Mouse (Mus musculus) cerebellum, adult 18-20 months (tissue): ENCODE data around the gene Camta1.
A peak's percentile ranks its signal among the peaks of the same experiment; 100 is the strongest.

Experiments
- DNase-seq, 2 experiments: peaks; one replicate each; pipeline ENCODE4 v3.0.0; 2021

Camta1 gene

DNA sequence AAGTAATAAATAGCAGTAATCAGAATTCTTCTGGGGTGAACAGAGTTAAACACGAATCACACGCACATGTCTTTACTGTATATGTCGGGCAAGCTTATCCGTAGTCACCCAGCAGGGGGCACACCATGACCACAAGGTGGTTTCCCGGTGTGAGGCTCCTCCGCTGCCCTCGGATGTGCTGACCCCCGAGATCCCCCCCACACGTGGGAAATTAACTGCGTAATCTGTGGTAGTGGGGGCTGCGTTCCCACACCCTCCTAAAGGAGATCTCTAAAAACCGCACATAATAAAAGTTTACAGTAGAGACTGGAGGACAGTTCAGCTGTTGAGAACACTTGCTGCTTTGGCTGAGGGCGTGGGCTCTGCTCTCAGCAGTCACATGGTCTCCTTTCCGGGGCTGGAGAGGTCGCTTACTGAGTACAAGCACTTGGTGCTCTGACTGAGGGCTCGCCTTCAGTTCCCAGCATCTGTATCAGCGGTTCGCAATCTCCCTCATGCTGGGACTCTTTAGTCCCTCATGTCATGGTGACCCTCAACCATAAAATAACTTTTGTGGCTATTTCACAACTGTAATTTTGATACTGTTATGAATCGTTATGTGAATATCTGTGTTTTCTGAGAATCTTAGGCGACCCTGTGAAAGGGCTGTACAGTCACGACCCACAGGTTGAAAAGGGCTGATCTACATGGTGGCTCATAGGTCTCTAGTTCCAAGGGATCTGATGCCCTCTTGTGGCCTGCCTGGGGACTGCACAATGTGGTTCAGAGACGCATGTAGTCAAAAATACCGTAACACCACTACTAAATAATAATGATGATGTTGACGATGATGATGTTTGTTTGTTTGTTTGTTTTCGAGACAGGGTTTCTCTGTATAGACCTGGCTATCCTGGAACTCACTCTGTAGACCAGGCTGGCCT is 896.8 kb downstream of the Camta1 start:
- peak; percentile 81 to 82 for DNase-seq

DNA sequence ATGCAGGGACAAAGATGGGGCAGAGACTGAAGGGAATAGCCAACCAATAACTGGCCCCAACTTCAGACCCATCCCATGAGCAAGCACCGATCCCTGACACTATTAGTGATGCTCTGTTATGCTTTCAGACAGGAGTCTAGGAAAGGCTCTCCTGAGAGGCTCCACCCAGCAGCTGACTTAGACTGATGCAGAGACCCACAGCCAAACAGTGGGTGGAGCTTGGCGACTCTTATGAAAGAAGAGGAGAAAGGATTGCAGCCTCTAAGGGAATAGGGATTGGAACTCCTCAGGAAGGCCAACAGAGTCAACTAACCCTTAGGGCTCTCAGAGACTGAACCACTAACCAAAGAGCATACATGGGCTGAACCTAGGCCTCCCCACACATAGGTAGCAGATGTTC is 898.0 kb downstream of the Camta1 start:
- no peak for DNase-seq

DNA sequence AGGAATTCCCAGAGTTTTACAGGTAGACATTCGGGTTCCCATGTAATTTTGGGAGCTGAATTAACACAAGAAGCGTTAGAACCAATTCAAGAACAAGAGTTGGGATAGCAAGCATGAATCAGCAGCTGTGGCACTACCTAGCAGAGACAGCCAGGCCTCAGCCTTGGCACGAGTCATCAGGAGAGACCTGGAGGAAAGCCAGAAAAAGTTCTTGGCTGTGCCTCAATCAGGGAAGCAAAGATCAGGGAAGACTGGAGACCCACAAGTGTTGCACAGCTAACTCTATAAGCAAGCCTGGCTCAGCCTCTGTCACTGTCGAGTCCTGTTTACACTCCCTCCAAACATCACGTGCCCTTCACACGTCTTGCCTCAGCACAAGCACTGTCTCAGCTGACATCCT is 899.4 kb downstream of the Camta1 start:
- no peak for DNase-seq

DNA sequence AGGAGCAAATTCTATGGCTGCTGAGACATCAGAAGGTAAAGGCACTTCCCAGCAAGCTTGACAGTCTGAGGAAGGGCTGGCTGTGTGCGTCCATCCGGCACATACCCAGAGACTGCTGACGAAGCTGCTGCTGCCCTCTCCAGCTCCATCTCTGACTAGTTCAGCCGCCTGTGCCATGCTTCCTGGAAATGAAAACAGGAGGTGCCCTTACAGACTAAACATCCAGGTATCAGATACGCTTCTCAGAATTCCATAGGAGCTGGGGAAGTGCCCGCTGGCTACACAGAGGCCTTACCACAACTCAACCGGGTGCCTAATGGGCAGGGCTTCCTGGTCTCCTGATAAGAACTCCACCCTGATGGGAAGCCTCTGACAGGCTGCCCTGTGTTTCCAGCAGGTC is 903.1 kb downstream of the Camta1 start:
- no peak for DNase-seq

DNA sequence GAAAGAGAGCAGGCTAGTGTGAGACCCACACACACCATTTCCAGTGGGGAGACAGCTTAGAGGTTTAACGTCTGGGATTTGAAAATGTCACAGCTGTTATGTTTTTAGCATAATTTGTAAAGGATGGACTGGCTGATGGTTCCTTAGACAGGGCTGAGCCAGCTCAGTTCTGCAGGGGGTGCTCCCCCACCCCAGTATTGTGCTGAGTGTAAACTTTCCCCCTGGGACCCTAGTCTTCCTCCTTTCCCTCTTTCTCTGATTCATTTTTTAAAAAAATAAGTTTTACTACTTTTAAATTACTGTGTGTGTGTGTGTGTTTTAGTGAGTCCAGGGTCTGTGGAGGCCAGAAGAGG is 904.6 kb downstream of the Camta1 start:
- DNase-seq = no peak

DNA sequence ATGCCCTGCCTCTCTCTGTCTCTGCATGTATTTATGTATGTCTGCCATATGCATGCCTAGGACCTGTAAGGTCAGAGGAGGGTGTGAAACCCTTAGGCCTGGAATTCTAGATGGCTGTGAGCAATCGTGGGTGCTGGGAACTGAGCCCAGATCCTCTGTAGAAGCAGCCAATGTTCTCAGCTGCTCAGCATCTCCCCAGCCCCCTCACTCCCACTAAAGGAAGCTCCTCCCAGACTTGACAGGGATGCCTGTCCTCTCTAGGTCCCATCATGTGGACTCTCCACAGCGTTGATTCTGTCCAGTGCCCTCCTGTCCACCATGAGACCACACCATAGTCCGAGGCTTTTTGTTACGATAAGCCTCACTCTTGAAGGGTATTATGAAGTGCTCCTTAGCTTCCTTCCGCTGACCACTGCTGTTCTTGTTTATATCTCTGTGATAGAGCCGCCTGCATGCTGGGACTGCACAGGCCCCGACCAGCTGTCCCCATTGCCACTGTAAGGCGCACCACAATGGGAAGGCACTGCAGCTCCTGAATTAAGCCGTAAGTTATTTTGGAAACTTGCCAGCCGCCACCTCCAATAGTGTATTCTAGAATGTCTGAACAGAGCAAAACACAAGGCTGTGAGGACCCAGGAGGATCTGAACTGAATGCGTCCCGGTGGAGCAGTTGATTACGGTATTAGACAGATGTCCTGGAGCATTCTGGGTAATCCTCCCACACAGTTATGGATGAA is 905.1 kb downstream of the Camta1 start:
- DNase-seq = no peak

DNA sequence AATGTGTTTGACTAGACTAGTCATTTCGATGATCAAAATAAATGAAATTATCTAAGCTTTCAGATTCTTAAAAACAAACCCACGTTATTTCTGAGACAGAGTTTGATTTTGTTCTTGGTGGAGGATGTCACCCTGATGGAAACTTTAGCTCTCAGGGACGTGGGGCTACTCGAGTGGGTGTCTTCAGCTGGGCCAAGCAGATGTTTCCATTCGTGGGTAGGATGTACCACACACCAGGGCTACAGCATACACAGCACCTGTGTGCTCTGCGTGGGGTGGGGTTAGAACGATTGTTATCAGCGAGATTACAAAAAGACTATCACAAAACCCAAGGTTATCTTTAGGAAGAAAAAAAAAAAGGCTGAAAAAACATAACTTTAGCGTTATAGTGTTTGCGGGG is 910.7 kb downstream of the Camta1 start:
- DNase-seq = no peak

DNA sequence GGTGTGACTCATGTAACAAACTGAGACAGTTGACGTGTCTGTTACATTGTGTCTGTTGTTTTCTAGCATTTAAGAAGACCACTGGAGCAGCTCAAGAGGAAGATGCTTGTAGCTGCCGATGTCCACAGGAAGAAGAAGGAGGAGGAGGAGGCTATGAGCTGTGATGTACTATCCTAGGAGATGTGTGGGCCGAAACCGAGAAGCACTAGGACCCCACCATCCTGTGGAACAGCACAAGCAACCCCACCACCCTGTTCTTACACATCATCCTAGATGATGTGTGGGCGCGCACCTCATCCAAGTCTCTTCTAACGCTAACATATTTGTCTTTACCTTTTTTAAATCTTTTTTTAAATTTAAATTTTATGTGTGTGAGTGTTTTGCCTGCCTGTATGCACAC is 917.0 kb downstream of the Camta1 start:
- no peak for DNase-seq

DNA sequence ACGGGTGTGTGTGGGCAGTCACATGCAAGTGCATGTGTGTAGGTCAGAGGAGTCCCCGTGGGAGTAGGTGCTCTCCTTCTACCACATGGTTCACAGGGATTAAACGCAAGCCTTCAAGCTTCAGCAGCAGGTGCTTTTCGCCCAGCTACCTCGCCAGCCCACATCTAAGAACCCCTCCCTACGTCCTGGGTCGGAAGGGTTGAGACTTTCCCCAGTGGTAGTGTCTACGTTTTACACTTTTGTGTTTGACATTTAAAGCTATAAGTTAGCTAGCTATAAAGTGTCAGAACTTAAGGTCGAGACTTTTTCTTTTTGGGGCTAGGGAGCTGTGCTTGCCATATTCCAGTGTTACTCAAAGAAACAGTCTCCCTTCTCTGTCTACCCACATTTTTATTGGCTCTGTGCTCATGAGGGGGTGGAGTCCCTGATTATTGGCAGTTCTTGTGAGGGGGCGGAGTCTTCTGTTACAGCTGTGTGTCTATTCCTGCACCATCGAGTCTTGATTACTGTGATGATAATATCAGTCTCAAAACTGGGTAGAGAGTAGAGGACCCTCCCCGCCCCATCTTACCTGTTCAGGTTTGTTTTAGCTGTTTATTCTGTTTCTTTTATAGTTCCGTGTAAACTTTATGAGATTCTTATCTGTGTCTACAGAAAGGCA is 921.6 kb downstream of the Camta1 start:
- no peak for DNase-seq

DNA sequence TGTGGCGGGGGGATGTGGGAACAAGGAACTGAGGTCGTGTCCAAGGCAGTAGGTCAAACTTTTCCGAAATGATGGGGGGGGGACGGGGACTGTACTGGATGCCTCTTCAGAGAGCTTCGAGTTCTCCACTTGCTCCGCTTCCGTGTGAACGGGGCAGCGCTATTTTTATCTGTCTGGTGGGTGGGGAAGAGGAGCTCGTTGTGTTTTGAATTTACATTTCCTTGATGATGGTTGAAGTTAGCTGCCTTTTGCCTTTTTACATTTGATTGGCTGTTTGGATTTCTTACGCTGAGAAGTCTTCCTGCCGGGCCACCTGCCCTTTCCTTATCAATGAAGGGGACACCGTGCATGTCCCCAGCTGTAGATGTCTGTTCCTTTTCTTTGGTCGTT is 923.6 kb downstream of the Camta1 start:
- no peak for DNase-seq

DNA sequence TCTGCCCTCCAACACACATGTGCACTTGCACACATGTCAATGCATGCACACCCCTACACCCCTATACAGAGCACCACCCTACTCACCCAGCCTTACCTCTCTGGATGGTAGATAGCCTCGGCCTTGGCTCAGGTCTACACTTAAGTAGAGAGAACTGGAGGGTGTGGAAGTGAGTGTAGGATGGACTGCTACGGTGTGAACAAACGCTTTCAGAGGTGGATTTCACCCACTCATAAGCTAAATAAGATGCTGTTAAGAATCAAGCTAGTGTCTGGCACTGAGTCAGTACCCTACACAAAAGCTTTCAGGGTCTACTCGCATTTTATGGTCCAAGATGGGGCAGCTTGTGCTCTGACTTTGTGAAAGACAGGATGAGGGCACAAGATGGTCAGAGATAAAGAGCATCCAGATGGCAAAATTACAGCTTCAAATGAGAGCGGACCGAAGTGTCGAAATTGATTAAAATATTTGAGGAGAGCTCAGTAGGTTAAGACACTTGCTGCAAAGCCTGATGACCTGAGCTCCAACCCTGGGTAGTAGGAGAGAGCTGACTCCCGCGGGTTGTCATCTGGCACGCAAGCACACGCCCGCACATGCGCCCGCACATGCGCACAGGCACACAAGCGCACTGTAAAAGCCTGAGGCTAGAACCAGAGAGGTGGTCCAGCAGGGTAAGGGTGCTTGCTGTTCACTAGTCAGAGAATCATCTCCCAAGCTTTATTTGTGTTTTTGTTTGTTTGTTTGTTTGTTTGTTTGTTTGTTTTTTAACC is 924.2 kb downstream of the Camta1 start:
- peak; percentile 62 to 66 for DNase-seq

DNA sequence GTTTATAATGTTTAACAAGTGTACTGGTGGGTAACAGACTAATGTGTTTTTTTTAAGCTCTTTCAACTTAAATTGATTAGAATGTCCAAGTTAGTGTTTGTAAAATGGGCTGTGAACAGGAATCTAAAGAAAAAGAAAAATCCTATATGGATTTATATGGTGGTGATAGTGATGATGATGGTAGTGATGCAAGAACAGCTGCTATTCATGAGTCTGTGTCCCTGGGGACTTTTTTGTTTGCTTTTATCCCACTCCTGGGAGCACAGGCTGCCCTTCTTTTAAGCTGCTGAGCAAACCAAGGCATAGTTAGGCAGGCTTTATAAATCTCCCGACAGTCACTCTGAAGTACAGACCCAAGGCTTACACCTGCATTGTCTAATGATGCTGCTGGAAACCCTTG is 928.2 kb downstream of the Camta1 start:
- DNase-seq = no peak

DNA sequence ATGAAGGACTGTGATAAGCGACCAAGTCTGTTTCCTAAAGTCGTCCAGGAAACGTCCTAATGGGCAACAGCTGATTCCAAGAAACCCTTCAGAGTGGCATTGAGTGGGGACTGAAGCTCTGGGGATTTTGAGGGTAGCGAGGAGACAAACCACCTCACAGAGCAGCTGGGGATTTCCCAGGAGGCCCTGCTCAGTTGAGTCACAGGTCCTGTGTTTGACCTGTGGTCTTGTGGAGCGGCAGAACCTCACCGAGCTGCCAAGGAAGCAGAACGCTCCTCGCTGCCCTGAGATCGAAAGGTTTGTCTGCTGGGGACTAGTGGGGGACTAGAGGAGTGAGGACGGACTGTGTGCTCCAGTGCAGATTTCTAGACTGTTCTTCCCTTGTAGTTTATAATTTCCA is 933.9 kb downstream of the Camta1 start:
- DNase-seq = no peak

DNA sequence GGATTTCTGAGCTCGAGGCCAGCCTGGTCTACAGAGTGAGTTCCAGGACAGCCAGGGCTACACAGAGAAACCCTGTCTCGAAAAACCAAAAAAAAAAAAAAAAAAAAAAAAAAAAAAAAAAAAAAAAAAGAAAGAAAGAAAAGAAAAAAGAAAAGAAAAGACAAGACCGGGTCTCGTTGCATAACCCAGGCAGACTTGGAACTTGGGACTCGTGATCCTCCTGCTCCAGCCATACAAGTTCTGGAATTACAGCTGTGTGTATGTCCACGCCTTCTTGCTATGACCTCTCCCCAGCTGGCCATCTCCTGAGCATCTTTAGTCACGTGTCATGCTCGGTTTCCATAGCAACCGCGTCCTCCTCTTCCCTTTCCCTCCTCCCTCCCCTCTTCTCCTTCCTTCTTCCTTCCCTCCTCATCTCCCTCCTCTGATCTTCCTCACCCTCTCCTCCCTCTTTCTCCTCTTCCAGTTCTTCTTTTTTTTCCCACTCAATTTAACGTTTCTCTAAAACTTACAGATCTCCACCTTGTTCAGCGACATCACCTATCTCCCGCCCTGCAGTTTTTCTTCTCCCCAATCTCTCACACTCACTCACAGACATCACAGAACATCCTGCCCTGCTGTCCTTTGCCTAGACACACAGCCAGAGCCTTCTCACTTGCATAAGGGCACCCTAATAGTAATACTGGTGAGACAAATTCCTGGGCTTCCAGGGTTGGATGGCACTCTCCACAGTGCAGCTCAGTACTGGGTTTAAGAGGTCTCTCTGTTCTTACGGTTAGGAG is 934.6 kb downstream of the Camta1 start:
- no peak for DNase-seq

DNA sequence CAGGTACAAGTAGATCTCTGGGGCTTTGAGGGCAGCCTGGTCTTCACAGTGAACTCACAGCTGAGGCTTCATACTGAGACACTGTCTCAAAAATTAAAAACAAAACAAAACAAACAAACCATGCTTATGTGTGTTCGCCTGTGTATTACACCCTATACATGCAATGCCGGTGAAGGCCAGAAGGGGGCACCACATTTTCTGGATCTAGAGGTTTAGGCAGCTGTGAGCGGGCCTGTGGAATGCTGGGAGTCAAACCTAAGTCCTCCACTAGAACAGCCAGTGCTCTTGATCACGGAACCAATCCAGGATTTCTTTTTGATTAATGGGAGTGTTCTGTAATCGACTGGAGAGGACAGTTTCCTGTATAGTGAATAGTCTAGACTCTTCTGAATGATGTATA is 935.8 kb downstream of the Camta1 start:
- no peak for DNase-seq

DNA sequence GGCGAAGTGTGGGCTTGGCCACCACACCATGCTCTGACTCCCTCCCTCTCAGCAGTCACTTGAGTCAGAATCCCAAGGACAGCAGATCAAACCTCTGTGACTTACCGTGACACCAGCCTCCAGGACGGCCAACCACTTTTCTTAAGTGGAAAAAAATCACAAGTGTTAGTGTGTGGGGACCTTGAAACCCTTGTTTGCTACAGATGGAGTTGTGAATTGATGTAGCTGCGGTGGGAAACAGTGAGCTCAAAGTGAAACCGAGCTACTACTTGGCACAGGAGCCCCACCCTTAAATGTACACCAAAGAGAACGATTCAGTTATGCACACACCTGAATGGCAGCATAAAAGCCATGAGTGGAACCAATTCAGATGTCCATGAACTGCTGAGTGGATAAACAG is 936.7 kb downstream of the Camta1 start:
- DNase-seq = no peak

DNA sequence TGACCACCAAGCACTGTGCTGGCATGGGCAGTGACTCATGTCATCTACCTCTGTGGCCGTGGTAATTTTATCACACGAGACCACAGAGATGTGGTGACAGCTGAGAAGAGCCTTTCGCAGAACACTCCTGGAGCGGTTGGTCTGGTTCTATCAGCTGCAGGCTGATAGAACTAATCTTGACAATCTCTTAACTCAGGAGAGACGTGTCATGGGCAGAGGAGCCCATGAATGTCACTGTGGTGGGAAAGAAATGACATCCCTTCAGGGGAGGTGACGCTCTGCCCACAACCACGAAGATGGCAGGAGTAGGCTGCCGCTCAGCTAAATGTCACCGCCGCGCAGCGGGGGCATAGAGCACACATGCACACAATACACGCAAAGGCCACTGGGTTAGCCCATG is 937.4 kb downstream of the Camta1 start:
- no peak for DNase-seq

DNA sequence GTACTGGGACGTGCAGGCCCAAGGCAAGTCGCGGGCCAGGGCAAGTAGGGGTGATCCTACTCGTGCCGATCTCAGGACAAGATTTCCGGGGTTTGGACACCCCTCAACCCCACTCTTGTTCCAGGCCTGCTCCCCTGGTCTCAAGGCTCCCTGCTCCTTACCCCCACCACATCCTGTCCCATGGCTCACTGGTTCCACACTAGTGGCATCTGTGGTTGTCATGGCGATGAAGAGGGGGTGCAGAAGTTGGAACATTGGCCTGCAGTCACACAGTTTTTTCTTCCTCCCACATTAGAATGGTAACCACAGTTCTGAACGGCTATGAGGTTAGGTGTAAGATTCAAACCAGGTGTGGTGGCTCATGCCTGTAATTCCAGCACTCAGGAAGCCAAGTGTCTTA is 940.5 kb downstream of the Camta1 start:
- no peak for DNase-seq

DNA sequence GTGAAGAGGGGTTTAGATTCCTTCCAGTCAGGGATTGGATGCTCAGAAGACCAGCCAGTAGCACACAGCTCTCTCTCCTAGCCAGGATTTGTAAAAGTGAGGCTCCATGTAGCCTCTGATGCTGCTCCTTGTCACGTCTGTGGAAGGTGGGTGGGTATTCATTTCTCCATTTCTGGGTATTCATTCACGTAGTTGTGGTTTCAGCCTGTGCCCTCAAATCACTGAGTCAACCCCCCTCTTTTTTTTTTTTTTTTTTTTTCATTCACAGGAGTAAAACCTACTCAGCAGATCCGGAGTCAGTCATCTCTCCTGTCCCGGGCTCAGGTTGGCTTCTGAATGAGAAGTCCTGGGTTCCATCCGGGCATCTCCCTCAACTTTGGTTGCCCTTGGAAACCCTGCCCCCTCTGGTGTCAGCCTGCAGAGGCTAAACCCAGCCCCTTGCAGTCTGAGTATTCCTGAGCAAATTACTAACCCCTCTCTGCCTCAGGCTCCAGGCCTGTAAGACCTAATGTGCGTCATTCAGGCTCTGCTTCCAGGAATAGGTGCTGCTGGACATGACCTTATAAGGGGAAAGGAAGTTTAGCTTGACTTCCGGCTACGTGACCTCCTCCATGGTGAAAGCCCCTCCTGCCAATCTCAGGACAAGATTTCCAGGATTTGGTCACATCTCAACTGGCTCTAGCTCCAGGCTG is 944.2 kb downstream of the Camta1 start:
- no peak for DNase-seq

DNA sequence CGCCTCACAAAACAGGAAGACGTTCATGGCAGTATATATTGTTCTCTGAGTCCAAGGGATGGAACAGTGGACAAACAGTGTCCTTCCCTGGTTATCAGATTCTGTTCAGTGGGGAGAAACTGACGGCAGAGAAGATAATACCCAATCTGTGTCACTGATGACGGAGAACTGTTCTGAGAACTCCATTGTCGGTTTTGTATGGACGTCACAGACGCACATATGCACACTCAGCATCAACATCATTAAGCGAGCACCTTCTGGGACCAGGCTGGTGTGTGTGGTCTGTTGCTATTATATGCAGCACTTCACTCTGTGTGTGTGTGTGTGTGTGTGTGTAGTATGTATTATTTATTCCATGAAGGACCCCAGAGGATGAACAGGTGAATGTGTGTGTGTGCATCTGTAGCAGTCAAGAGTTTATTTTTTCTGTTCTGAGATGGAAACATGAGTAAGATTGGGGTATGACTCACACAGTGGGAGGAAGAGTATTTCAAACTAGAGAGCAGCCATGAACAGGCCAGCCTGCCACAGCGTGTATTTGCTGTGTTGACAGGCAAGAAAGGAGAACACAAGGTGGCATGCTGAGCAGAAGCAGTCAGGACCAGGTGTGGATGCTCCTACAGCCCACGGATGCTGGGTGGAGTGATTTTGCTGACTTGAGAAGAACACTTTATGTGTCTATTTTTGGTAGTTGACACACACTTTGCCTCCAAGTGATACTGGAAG is 946.3 kb downstream of the Camta1 start:
- DNase-seq = no peak

DNA sequence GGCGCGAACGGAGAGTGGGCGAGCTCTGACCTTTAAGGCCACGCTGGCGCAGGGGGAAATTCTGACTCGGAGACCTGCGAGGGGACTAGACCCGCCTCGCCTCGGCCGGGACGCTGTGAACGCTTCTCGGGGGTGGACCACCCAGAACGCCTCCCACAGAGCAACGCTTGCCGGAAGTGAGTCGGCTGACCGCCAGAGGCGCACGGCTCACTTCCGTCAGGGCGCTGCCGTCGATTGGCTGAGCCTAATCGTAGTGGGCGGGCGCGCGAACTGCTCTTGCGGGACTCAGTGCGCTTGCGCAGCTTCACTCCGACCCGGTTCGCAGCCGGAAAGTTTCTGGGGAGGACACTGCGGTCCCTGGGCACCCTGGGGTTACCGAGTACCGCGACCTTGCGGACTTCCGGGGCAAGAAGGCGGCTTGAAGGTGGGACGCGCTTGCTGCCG is 947.4 kb downstream of the Camta1 start, which contains the start of the genes Park7 and Tnfrsf9:
Gene Park7, minus strand, starts transcription at position 148 of the 444 bp plus-strand sequence.
Gene Tnfrsf9, plus strand, starts transcription at position 273 of the 444 bp plus-strand sequence.
- DNase-seq = peak; percentile 97 to 98
